9 mouse cellular contexts compared by ENCODE assay signal in genomic region chr4:148008412-148008811, GRCm38 (mm10). TPM values are rescaled to one million over a fixed set of nuclear protein-coding genes. Genes with fewer than 3 reads are reported as not detected.
DNase-seq lines count a peak whose midpoint lies in the region; ATAC-seq lines count a peak whose summit lies in the region.
"Had no signal": no experiment of that assay in that cellular context is flagged by ENCODE, and none has a peak within 500 bp of the region (broad histone marks: within the 10 kb centered on the region; RNA-seq: fewer than 3 reads in every experiment).

No protein-coding gene starts in this region.

- DNase-seq in midbrain, embryonic 14.5 days = peak; percentile 65
- DNase-seq in midbrain, embryonic 10.5 days (ENCODE audit: low spot score) = no peak
- peak; percentile 60 to 86 for DNase-seq in adrenal gland, adult (ENCODE audit: inconsistent age in 2 of 2, low spot score in 1 of 2)
- DNase-seq in embryo, embryonic 10.5 days (ENCODE audit: low spot score) = peak; percentile 36
- DNase-seq in kidney, postnatal 10 days = peak; percentile 71
- no peak for DNase-seq in liver, embryonic 11.5 days (ENCODE audit: low spot score)
- DNase-seq in right cerebral cortex, postnatal 14 days = peak; percentile 72

- no peak overlapping the region for H3K4me2 ChIP-seq in midbrain, embryonic 14.5 days (ENCODE audit: low read length)
- no peak overlapping the region for H3K4me2 ChIP-seq in liver, embryonic 11.5 days

- 81% methylated on average over 4 of the region's 4 CpGs for WGBS in midbrain, embryonic 14.5 days
- 80% methylated on average over 4 of the region's 4 CpGs for WGBS in midbrain, embryonic 10.5 days
- 80% methylated on average over 4 of the region's 4 CpGs for WGBS in liver, embryonic 11.5 days

- no peaks in the 10 kb centered on the region for H3K4me1 ChIP-seq in midbrain, embryonic 14.5 days (ENCODE audit: control insufficient read depth, insufficient read depth, low read length)
- H3K4me1 ChIP-seq in midbrain, embryonic 10.5 days = 0 out of 2 replicates have a peak, but pooled peaks cover 3% of the 10 kb centered on the region
- no peaks in the 10 kb centered on the region for H3K4me1 ChIP-seq in liver, embryonic 11.5 days (replicated peaks; ENCODE audit: control insufficient read depth, insufficient read depth, low read length)

- H3K9me3 ChIP-seq in midbrain, embryonic 14.5 days (ENCODE audit: control insufficient read depth, low read length) = no peaks in the 10 kb centered on the region
- no peaks in the 10 kb centered on the region for H3K9me3 ChIP-seq in midbrain, embryonic 10.5 days (replicated peaks)
- H3K9me3 ChIP-seq in liver, embryonic 11.5 days (ENCODE audit: control insufficient read depth, low read length) = no peaks in the 10 kb centered on the region

- no peak overlapping the region for H3K27ac ChIP-seq in midbrain, embryonic 14.5 days (replicated peaks; ENCODE audit: low read depth, low read length)
- no peak overlapping the region for H3K27ac ChIP-seq in midbrain, embryonic 10.5 days (replicated peaks)
- H3K27ac ChIP-seq in liver, embryonic 11.5 days (ENCODE audit: low read depth, low read length) = no peak overlapping the region

- peaks cover 100% of the 10 kb centered on the region for H3K36me3 ChIP-seq in midbrain, embryonic 14.5 days (ENCODE audit: control insufficient read depth, insufficient read depth, low read length)
- H3K36me3 ChIP-seq in midbrain, embryonic 10.5 days = peaks cover 100% of the 10 kb centered on the region
- H3K36me3 ChIP-seq in liver, embryonic 11.5 days (ENCODE audit: control insufficient read depth, insufficient read depth, low read length) = peaks cover 36% of the 10 kb centered on the region

- H3K4me3 ChIP-seq in midbrain, embryonic 14.5 days (replicated peaks; ENCODE audit: low read depth, low read length) = no peak overlapping the region
- no peak overlapping the region for H3K4me3 ChIP-seq in midbrain, embryonic 10.5 days
- H3K4me3 ChIP-seq in liver, embryonic 11.5 days (ENCODE audit: low read depth, low read length) = no peak overlapping the region

- no peaks in the 10 kb centered on the region for H3K27me3 ChIP-seq in midbrain, embryonic 14.5 days (ENCODE audit: control insufficient read depth, insufficient read depth, low read length)
- H3K27me3 ChIP-seq in midbrain, embryonic 10.5 days (ENCODE audit: low read depth, poor library complexity, severe bottlenecking) = no peaks in the 10 kb centered on the region
- no peaks in the 10 kb centered on the region for H3K27me3 ChIP-seq in liver, embryonic 11.5 days (replicated peaks; ENCODE audit: control insufficient read depth, insufficient read depth, low read length)

- no peak overlapping the region for H3K9ac ChIP-seq in midbrain, embryonic 14.5 days (replicated peaks; ENCODE audit: low read length)
- no peak overlapping the region for H3K9ac ChIP-seq in liver, embryonic 11.5 days (ENCODE audit: low read depth, low read length)

- ATAC-seq in midbrain, embryonic 14.5 days (ENCODE audit: low FRiP score, low TSS enrichment) = no peak
- 0 out of 2 replicates have a peak, but pooled peaks have one; percentile 5 for ATAC-seq in liver, embryonic 11.5 days (replicated peaks; ENCODE audit: low FRiP score)

RNA-seq across cellular contexts. Expression of gene Nppa, which starts 7.9 kb away (rescaled TPM):
- polyA plus RNA-seq in midbrain, embryonic 14.5 days (2014; fragmentation: Nextera tagmentation; extraction: Ambion mirVana) = 2.9 and 4.1 TPM in 2 replicates
- 0.25 and 0.67 TPM in 2 replicates for polyA plus RNA-seq in midbrain, embryonic 10.5 days (2016; fragmentation: Nextera tagmentation; extraction: Ambion mirVana)
- 7.2 and 32.9 TPM in 2 replicates for polyA plus RNA-seq in liver, embryonic 11.5 days (2014; fragmentation: Nextera tagmentation; extraction: Ambion mirVana)
- polyA plus RNA-seq: embryonic facial prominence, embryonic 14.5 days; liver, embryonic 16.5 days had no signal

RNA-seq across cellular contexts. Expression of gene Nppb, which starts 22.8 kb away (rescaled TPM):
- not detected in 2 replicates for polyA plus RNA-seq in midbrain, embryonic 14.5 days (2014; fragmentation: Nextera tagmentation; extraction: Ambion mirVana)
- polyA plus RNA-seq in midbrain, embryonic 10.5 days (2016; fragmentation: Nextera tagmentation; extraction: Ambion mirVana) = not detected in 2 replicates
- polyA plus RNA-seq in liver, embryonic 11.5 days (2014; fragmentation: Nextera tagmentation; extraction: Ambion mirVana) = 1.1 TPM in 1 of 2 replicates, not detected in the other
- polyA plus RNA-seq: embryonic facial prominence, embryonic 14.5 days; liver, embryonic 16.5 days had no signal

RNA-seq across cellular contexts. Expression of gene Clcn6, which starts 30.2 kb away (rescaled TPM):
- polyA plus RNA-seq in midbrain, embryonic 14.5 days (2014; fragmentation: Nextera tagmentation; extraction: Ambion mirVana) = 26.4 and 26.9 TPM in 2 replicates
- 15.6 and 20.4 TPM in 2 replicates for polyA plus RNA-seq in midbrain, embryonic 10.5 days (2016; fragmentation: Nextera tagmentation; extraction: Ambion mirVana)
- polyA plus RNA-seq in liver, embryonic 11.5 days (2014; fragmentation: Nextera tagmentation; extraction: Ambion mirVana) = 2.0 and 2.4 TPM in 2 replicates

RNA-seq across cellular contexts. Expression of gene Mthfr, which starts 30.5 kb away (rescaled TPM):
- polyA plus RNA-seq in midbrain, embryonic 14.5 days (2014; fragmentation: Nextera tagmentation; extraction: Ambion mirVana) = 16.9 and 25.4 TPM in 2 replicates
- polyA plus RNA-seq in midbrain, embryonic 10.5 days (2016; fragmentation: Nextera tagmentation; extraction: Ambion mirVana) = 25.4 and 33.3 TPM in 2 replicates
- 15.5 and 16.1 TPM in 2 replicates for polyA plus RNA-seq in liver, embryonic 11.5 days (2014; fragmentation: Nextera tagmentation; extraction: Ambion mirVana)

Comparison
In these comparisons a context has a peak if more than half of its experiments do, and no peak if none do; other contexts are left out.
1. DNase-seq: peak in midbrain, embryonic 14.5 days (single experiment), adrenal gland, adult (2 of 2), embryo, embryonic 10.5 days (single experiment), kidney, postnatal 10 days (single experiment) and right cerebral cortex, postnatal 14 days (single experiment); none in midbrain, embryonic 10.5 days (single experiment) and liver, embryonic 11.5 days (single experiment).